Mouse (Mus musculus) intestine, postnatal 0 days (tissue): ENCODE measurements at regions not wholly inside any gene's neighbourhood (a gene's known extent, or its start where the extent isn't known, plus 50 kb on each side); places are given as distances from the start of the nearest gene placed in this dataset.

ENCODE experiments used
- ATAC-seq: fragments of 200-750 bp; cut with Nextera tagmentation; 2 replicates; pipeline ENCODE4 v1.8.0; 2017; ENCODE audit warnings: mild to moderate bottlenecking, moderate TSS enrichment, moderate library complexity
- H3K27ac ChIP-seq: fragments of 300-500 bp; sonication (generic); 2 replicates; pipeline ENCODE4 v1.5.1; 2014; ENCODE audit warnings: mild to moderate bottlenecking, low read depth, low read length, moderate library complexity
- H3K27me3 ChIP-seq: fragments of 300-500 bp; sonication (generic); replicated peaks from 2 replicates; pipeline ENCODE4 v1.6.1; 2014; ENCODE audit warnings: low read length, mixed read lengths; ENCODE audit not compliant: control insufficient read depth, insufficient read depth
- H3K36me3 ChIP-seq: fragments of 300-500 bp; sonication (generic); 2 replicates; pipeline ENCODE4 v1.6.1; 2014; ENCODE audit warnings: mild to moderate bottlenecking, moderate library complexity; ENCODE audit not compliant: control insufficient read depth, insufficient read depth
- H3K4me1 ChIP-seq: fragments of 300-500 bp; sonication (generic); replicated peaks from 2 replicates; pipeline ENCODE4 v1.6.1; 2014; ENCODE audit warnings: antibody characterized with exemption, low read length, mixed read lengths; ENCODE audit not compliant: control insufficient read depth, insufficient read depth
- H3K4me2 ChIP-seq: fragments of 300-500 bp; sonication (generic); replicated peaks from 2 replicates; pipeline ENCODE4 v1.6.1; 2014; ENCODE audit warnings: low read depth, mild to moderate bottlenecking, moderate library complexity
- H3K4me3 ChIP-seq: fragments of 300-500 bp; sonication (generic); 2 replicates; pipeline ENCODE4 v1.5.1; 2014; ENCODE audit warnings: low read depth, low read length
- H3K9ac ChIP-seq: fragments of 300-500 bp; sonication (generic); 2 replicates; pipeline ENCODE4 v1.6.1; 2014; ENCODE audit warnings: mild to moderate bottlenecking, low read depth, low read length
- H3K9me3 ChIP-seq: fragments of 300-500 bp; sonication (generic); 2 replicates; pipeline ENCODE4 v1.6.1; 2016; ENCODE audit warnings: mixed run types; ENCODE audit not compliant: control insufficient read depth
- CTCF ChIP-seq: sonication (generic); IDR thresholded peaks from 2 replicates; pipeline ENCODE4 v1.5.1; 2016; ENCODE audit warnings: low read depth, mild to moderate bottlenecking, control low read depth, antibody characterized with exemption, moderate library complexity
- WGBS: fragments of 180-500 bp; shearing (Covaris S2); extraction: QIAGEN DNeasy Blood & Tissue Kit; methylation state at CpG from one replicate; pipeline ENCODE4 v1.1.7; 2014; 5-methylcytosine and 5-hydroxymethylcytosine counted together

GRCm38 (mm10) chr13:107260274-107260673, 238.3 kb upstream of the Kif2a start:
- Histone ChIP-seq H3K4me3 (no peak overlapping the region), H3K9ac (no peak overlapping the region), H3K36me3 (no peaks in the 10 kb centered on the region), H3K9me3 (no peaks in the 10 kb centered on the region), H3K27me3 (no peaks in the 10 kb centered on the region), H3K27ac (no peak overlapping the region), H3K4me1 (no peaks in the 10 kb centered on the region), H3K4me2 (no peak overlapping the region)
- 67% methylated on average over 4 of the region's 4 CpGs for WGBS
- ATAC-seq: no peak
- no peak for TF ChIP-seq CTCF

- WGBS: 25% methylated on average over 9 of the region's 9 CpGs
- no peak for ATAC-seq
- Histone ChIP-seq H3K27me3 (no peaks in the 10 kb centered on the region), H3K4me3 (no peak overlapping the region), H3K4me1 (no peaks in the 10 kb centered on the region), H3K9me3 (no peaks in the 10 kb centered on the region), H3K4me2 (no peak overlapping the region), H3K9ac (no peak overlapping the region), H3K27ac (no peak overlapping the region), H3K36me3 (no peaks in the 10 kb centered on the region)
- no peak for TF ChIP-seq CTCF
These were observed 226.0 kb upstream of the Kif2a start for GRCm38 (mm10) chr13:107247792-107248505.

GRCm38 (mm10) chr13:107246956-107247751, 225.2 kb upstream of the Kif2a start:
- no peak for TF ChIP-seq CTCF
- Histone ChIP-seq H3K27ac (no peak overlapping the region), H3K4me3 (no peak overlapping the region), H3K36me3 (no peaks in the 10 kb centered on the region), H3K4me2 (no peak overlapping the region), H3K9me3 (no peaks in the 10 kb centered on the region), H3K27me3 (no peaks in the 10 kb centered on the region), H3K4me1 (no peaks in the 10 kb centered on the region), H3K9ac (no peak overlapping the region)
- no peak for ATAC-seq
- 40% methylated on average over 17 of the region's 17 CpGs for WGBS

- H3K9me3 ChIP-seq: no peaks in the 10 kb centered on the region
- no peak overlapping the region for H3K4me2 ChIP-seq
- 39% methylated on average over 3 of the region's 3 CpGs for WGBS
- no peaks in the 10 kb centered on the region for H3K36me3 ChIP-seq
- no peaks in the 10 kb centered on the region for H3K27me3 ChIP-seq
- no peak overlapping the region for H3K4me3 ChIP-seq
- ATAC-seq: no peak
- H3K4me1 ChIP-seq: no peaks in the 10 kb centered on the region
- no peak overlapping the region for H3K27ac ChIP-seq
- H3K9ac ChIP-seq: no peak overlapping the region
- no peak for TF ChIP-seq CTCF
These were observed 222.2 kb upstream of the Kif2a start for GRCm38 (mm10) chr13:107244173-107244572.

- peak; percentile 60 for TF ChIP-seq CTCF
- H3K27ac ChIP-seq: no peak overlapping the region
- WGBS: 31% methylated on average over 4 of the region's 4 CpGs
These were observed 217.1 kb upstream of the Kif2a start for GRCm38 (mm10) chr13:107239035-107239387.

GRCm38 (mm10) chr13:107238364-107239034, 216.6 kb upstream of the Kif2a start:
- H3K27ac ChIP-seq: no peak overlapping the region
- no peaks in the 10 kb centered on the region for H3K27me3 ChIP-seq
- H3K9me3 ChIP-seq: no peaks in the 10 kb centered on the region
- no peak for TF ChIP-seq CTCF
- H3K9ac ChIP-seq: no peak overlapping the region
- H3K4me3 ChIP-seq: no peak overlapping the region
- 21% methylated on average over 9 of the region's 9 CpGs for WGBS
- H3K36me3 ChIP-seq: no peaks in the 10 kb centered on the region
- H3K4me1 ChIP-seq: no peaks in the 10 kb centered on the region
- no peak overlapping the region; the same call in 1 of the 2 replicates for H3K4me2 ChIP-seq
- ATAC-seq: no peak

More at GRCm38 (mm10) chr13:107239035-107239387, 217.1 kb upstream of the Kif2a start:
- Histone ChIP-seq H3K27me3 (no peaks in the 10 kb centered on the region), H3K36me3 (no peaks in the 10 kb centered on the region), H3K4me2 (peak overlapping the region; percentile 9; the same call in 1 of the 2 replicates), H3K9me3 (no peaks in the 10 kb centered on the region), H3K4me1 (no peaks in the 10 kb centered on the region), H3K9ac (no peak overlapping the region), H3K4me3 (no peak overlapping the region)
- ATAC-seq: no peak
